Mouse (Mus musculus) intestine, postnatal 0 days (tissue): Measurements from ENCODE around the gene Usp8. TPM values are rescaled to one million over a fixed set of nuclear protein-coding genes. Genes with fewer than 3 reads are reported as not detected.
A peak's percentile ranks its signal among the peaks of the same experiment; 100 is the strongest.

Experiments
- ATAC-seq: fragments of 200-750 bp; cut with Nextera tagmentation; 2 replicates; pipeline ENCODE4 v1.8.0; 2017; ENCODE audit warnings: mild to moderate bottlenecking, moderate TSS enrichment, moderate library complexity
- H3K27ac ChIP-seq: fragments of 300-500 bp; sonication (generic); 2 replicates; pipeline ENCODE4 v1.5.1; 2014; ENCODE audit warnings: mild to moderate bottlenecking, low read depth, low read length, moderate library complexity
- H3K27me3 ChIP-seq: fragments of 300-500 bp; sonication (generic); replicated peaks from 2 replicates; pipeline ENCODE4 v1.6.1; 2014; ENCODE audit warnings: low read length, mixed read lengths; ENCODE audit not compliant: control insufficient read depth, insufficient read depth
- H3K36me3 ChIP-seq: fragments of 300-500 bp; sonication (generic); 2 replicates; pipeline ENCODE4 v1.6.1; 2014; ENCODE audit warnings: mild to moderate bottlenecking, moderate library complexity; ENCODE audit not compliant: control insufficient read depth, insufficient read depth
- H3K4me1 ChIP-seq: fragments of 300-500 bp; sonication (generic); replicated peaks from 2 replicates; pipeline ENCODE4 v1.6.1; 2014; ENCODE audit warnings: antibody characterized with exemption, low read length, mixed read lengths; ENCODE audit not compliant: control insufficient read depth, insufficient read depth
- H3K4me2 ChIP-seq: fragments of 300-500 bp; sonication (generic); replicated peaks from 2 replicates; pipeline ENCODE4 v1.6.1; 2014; ENCODE audit warnings: low read depth, mild to moderate bottlenecking, moderate library complexity
- H3K4me3 ChIP-seq: fragments of 300-500 bp; sonication (generic); 2 replicates; pipeline ENCODE4 v1.5.1; 2014; ENCODE audit warnings: low read depth, low read length
- H3K9ac ChIP-seq: fragments of 300-500 bp; sonication (generic); 2 replicates; pipeline ENCODE4 v1.6.1; 2014; ENCODE audit warnings: mild to moderate bottlenecking, low read depth, low read length
- H3K9me3 ChIP-seq: fragments of 300-500 bp; sonication (generic); 2 replicates; pipeline ENCODE4 v1.6.1; 2016; ENCODE audit warnings: mixed run types; ENCODE audit not compliant: control insufficient read depth
- CTCF ChIP-seq: sonication (generic); IDR thresholded peaks from 2 replicates; pipeline ENCODE4 v1.5.1; 2016; ENCODE audit warnings: low read depth, mild to moderate bottlenecking, control low read depth, antibody characterized with exemption, moderate library complexity
- WGBS: fragments of 180-500 bp; shearing (Covaris S2); extraction: QIAGEN DNeasy Blood & Tissue Kit; methylation state at CpG from one replicate; pipeline ENCODE4 v1.1.7; 2014; 5-methylcytosine and 5-hydroxymethylcytosine counted together
- polyA plus RNA-seq: library from polyadenylated mRNA; unstranded; fragments of >200 nt; fragmentation: Nextera tagmentation; extraction: Ambion mirVana; gene quantifications from 2 replicates; pipeline ENCODE4 v1.2.1, GENCODE M21; 2015

The Usp8 gene
- polyA plus RNA-seq, 1 experiment from 2014 or later, result 17.7 TPM

DNA sequence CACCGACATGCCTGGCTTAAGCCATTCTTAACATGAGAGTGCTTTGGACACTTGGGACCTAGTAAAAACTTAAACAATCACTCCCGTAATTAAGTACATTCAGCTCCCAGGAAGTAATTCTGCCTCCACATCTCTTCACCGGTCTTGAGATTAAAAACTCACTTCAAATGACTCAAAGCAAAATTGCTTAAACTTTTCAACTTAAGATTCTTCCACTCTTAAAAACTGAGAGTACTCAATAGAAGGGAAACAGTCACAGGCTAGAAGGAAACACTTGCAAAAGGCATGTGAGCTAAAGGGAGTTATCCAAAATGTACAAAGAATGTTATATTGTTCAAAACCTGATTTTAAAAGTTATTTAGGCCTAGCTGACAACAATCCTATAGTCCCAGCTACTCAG is 15.8 kb upstream of the Usp8 start:
- Histone ChIP-seq H3K9ac (no peak overlapping the region), H3K27me3 (no peaks in the 10 kb centered on the region), H3K4me3 (no peak overlapping the region), H3K36me3 (no peaks in the 10 kb centered on the region), H3K9me3 (no peaks in the 10 kb centered on the region), H3K27ac (no peak overlapping the region), H3K4me2 (no peak overlapping the region), H3K4me1 (no peaks in the 10 kb centered on the region)
- WGBS, result 79% methylated on average over 3 of the region's 3 CpGs
- ATAC-seq, result no peak
- TF ChIP-seq CTCF, result no peak

GRCm38 (mm10) chr2:126695285-126695684 is 11.8 kb upstream of the Usp8 start:
- 83% methylated on average over 6 of the region's 6 CpGs for WGBS
- no peak for ATAC-seq

GRCm38 (mm10) chr2:126707438-126707779 is 281 bp downstream of the Usp8 start:
- H3K27me3 ChIP-seq, result no peaks in the 10 kb centered on the region
- H3K9me3 ChIP-seq, result no peaks in the 10 kb centered on the region
- peaks cover 3% of the 10 kb centered on the region; the same call in 1 of the 2 replicates for H3K4me1 ChIP-seq
- peak overlapping the region; percentile 70 for H3K27ac ChIP-seq
- H3K4me2 ChIP-seq, result peak overlapping the region; percentile 66
- no peak for TF ChIP-seq CTCF
- WGBS, result under 1% methylated on average over 23 of the region's 23 CpGs
- peak overlapping the region; percentile 82 for H3K4me3 ChIP-seq
- peak; percentile 81 for ATAC-seq
- H3K9ac ChIP-seq, result peak overlapping the region; percentile 79
- no peaks in the 10 kb centered on the region for H3K36me3 ChIP-seq

More at GRCm38 (mm10) chr2:126695285-126695684, 11.8 kb upstream of the Usp8 start:
- no peaks in the 10 kb centered on the region for H3K4me1 ChIP-seq
- H3K9me3 ChIP-seq, result no peaks in the 10 kb centered on the region
- no peak overlapping the region for H3K4me3 ChIP-seq
- no peak overlapping the region for H3K4me2 ChIP-seq
- H3K27me3 ChIP-seq, result no peaks in the 10 kb centered on the region
- H3K27ac ChIP-seq, result no peak overlapping the region
- no peak overlapping the region for H3K9ac ChIP-seq
- H3K36me3 ChIP-seq, result no peaks in the 10 kb centered on the region
- TF ChIP-seq CTCF, result no peak

DNA sequence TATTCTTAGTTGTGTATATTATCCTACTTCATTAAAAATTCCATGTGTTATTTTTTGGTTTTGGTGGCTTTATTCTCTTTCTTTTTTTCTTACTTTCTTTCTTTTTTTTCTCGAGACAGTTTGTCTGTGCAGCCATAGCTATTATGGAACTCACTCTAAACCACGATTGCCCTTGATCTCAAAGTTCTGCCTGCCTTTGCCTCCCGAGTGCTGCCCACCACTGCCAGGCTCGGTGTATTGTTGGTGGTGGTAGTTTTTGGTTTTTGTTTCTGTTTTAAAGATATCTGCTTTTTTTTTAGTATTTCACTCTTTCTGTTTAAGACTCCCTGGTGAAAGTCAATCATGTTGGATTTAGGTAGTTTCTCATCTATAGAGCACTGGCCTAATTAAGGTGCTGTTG is 1.2 kb downstream of the Usp8 start:
- ATAC-seq, result no peak
- Histone ChIP-seq H3K4me3 (peak overlapping the region; percentile 82; the same call in 1 of the 2 replicates), H3K36me3 (no peaks in the 10 kb centered on the region), H3K9me3 (no peaks in the 10 kb centered on the region), H3K9ac (peak overlapping the region; percentile 79; the same call in 1 of the 2 replicates), H3K27ac (no peak overlapping the region), H3K4me2 (peak overlapping the region; percentile 66), H3K27me3 (no peaks in the 10 kb centered on the region), H3K4me1 (peaks cover 3% of the 10 kb centered on the region; the same call in 1 of the 2 replicates)
- no peak for TF ChIP-seq CTCF
- WGBS, result 87% methylated on average over 4 of the region's 4 CpGs

DNA sequence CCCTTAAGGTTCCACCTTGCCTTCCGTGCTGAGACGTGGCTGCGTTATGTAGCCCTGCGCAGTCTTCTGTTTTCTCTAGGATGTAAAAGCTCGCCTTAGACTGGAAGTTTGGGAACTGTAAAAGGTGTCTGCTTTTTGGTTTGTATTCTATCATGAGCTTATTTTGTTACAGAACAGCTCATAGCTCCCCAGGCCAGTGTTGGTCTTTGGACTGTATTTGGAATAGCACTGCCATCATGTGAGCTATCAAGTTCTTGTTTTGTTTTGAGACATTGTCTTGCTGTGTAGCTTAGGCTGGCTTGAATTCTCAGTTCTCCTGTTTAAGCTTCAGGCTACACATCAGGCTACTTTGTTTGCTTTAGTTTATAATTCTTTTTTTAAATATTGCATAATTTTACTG is 5.4 kb downstream of the Usp8 start:
- no peaks in the 10 kb centered on the region for H3K4me1 ChIP-seq
- no peak overlapping the region for H3K9ac ChIP-seq
- no peaks in the 10 kb centered on the region for H3K9me3 ChIP-seq
- H3K27me3 ChIP-seq, result no peaks in the 10 kb centered on the region
- no peak overlapping the region for H3K4me3 ChIP-seq
- no peak for TF ChIP-seq CTCF
- no peak for ATAC-seq
- no peak overlapping the region for H3K27ac ChIP-seq
- H3K4me2 ChIP-seq, result no peak overlapping the region
- H3K36me3 ChIP-seq, result no peaks in the 10 kb centered on the region
- 96% methylated on average over 5 of the region's 5 CpGs for WGBS

DNA sequence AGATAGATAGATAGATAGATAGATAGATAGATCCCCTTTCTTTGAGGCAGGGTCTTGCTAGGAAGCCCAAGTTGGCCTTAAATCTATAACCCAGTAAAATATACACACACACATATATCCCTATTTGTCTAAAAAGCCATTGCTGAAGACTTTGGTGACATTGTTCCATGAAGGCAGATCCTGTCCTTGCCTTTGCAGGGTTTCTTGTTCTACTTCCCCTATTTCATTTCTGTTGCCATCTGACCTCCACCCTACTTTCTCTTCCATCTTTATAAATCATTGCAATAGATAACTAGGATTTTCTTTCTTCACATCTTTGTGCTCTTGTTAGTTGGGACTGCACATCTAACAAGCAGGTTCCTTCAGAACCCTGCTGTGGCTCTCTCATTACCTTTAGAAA is 5.8 kb downstream of the Usp8 start:
- no peak overlapping the region for H3K4me2 ChIP-seq
- H3K27ac ChIP-seq, result no peak overlapping the region
- H3K27me3 ChIP-seq, result no peaks in the 10 kb centered on the region
- no peaks in the 10 kb centered on the region for H3K36me3 ChIP-seq
- no peak overlapping the region for H3K4me3 ChIP-seq
- H3K4me1 ChIP-seq, result no peaks in the 10 kb centered on the region
- TF ChIP-seq CTCF, result no peak
- no peak for ATAC-seq
- H3K9ac ChIP-seq, result no peak overlapping the region
- H3K9me3 ChIP-seq, result no peaks in the 10 kb centered on the region

- no peak overlapping the region for H3K4me2 ChIP-seq
- no peak overlapping the region for H3K9ac ChIP-seq
- no peak overlapping the region for H3K27ac ChIP-seq
- TF ChIP-seq CTCF, result no peak
- H3K27me3 ChIP-seq, result no peaks in the 10 kb centered on the region
- ATAC-seq, result no peak
- H3K4me3 ChIP-seq, result no peak overlapping the region
- H3K4me1 ChIP-seq, result no peaks in the 10 kb centered on the region
- peaks cover 44% of the 10 kb centered on the region for H3K36me3 ChIP-seq
- H3K9me3 ChIP-seq, result no peaks in the 10 kb centered on the region
- WGBS, result 96% methylated on average over 4 of the region's 4 CpGs
Measured at GRCm38 (mm10) chr2:126729207-126729606, 22.1 kb downstream of the Usp8 start.
